Mouse (Mus musculus): ENCODE results near the gene Hist2h2aa2.
"Not testable (repeated sequence)": the region's sequence is repeated elsewhere in the genome, so short reads cannot be mapped to it uniquely, and the experiment has no call there.

The Hist2h2aa2 gene

DNA sequence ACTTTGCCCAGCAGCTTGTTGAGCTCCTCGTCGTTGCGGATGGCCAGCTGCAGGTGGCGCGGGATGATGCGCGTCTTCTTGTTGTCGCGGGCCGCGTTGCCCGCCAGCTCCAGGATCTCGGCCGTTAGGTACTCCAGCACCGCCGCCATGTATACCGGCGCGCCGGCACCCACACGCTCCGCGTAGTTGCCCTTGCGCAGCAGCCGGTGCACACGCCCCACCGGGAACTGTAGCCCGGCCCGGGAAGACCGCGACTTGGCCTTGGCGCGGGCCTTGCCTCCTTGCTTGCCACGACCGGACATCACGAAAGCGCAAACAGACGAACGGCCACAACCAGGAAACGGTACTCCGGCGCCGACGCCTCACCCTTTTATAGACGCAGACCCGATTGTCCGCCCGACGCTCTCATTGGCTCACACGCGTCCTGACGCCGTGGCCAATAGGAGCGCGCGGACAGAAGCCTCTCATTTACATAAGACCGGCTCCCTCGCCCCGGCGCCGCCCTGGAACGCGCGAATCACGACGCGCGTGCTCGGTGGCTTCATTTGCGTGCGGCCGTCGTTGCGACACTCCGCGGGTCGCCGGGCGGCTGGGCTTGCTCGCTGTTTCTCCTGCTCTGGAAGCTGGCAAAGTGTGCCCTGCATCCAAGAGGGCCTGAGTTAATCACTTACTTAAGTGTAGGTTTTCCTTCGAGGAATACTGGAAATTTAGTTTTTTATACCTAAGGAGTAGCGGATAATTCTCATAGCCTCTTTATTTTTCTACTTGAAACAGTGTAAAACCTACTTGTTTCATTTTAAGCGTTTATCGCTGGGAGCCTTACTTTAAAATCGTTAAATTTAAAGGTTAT is at the start of gene Hist2h2aa2:
Gene Hist2h2aa2, minus strand, starts transcription at position 328 of the 850 bp plus-strand sequence.
- peak; percentile 82 for DNase-seq (ENCODE audit: low spot score)

DNA sequence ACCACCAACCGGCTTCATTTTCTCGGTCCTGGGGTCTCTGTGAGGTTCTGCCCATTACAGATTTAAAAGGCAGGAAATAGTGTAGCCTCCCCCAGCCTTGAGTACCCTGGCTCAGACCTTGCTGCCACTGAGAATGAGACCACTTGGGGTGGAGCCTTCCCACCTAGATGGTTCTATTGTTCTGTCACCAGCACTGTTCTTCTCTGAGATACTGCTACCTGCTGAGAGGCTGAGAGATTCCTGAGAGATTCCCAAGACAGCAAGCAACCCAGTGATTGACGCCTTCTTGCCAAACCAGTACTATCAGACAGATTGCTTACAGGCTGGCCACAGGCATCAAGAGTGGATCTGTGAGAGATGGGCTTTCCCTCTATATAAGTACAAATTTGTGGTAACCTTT is 49.1 kb upstream of the Hist2h2aa2 start:
- DNase-seq (ENCODE audit: low spot score): no peak

DNA sequence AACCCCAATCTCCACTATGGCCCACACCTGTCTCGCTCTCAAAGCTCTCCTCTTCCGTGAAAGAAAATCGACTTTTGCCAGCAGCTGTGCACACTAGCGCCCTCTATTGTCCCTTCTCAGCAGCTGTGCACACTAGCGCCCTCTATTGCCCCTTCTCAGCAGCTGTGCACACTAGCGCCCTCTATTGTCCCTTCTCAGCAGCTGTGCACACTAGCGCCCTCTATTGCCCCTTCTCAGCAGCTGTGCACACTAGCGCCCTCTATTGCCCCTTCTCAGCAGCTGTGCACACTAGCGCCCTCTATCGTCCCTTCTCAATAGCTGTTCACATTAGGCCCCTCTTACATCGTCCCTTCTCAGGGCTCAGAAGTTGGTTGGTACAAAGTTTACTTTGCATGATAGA is 47.3 kb upstream of the Hist2h2aa2 start:
- not testable (repeated sequence) for DNase-seq (ENCODE audit: low spot score)

DNA sequence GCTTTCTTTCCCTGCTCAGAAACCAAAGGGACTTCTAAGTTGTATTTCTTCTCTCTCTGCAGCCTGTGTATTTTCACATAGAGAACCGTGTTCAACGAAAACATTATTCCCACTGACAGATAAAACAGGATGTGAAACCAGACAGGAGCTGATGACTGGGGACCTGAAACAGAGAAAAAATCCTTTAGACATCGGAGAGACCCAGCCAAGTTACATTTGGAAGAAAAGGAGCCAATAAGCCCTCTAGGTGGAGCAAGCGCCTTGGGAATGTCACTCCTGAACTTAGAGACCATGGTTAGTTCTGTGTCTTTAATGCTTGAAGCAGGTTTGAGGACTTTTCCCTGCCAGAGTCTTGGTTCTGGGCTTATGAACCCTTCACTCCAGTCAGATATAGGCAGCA is 44.4 kb upstream of the Hist2h2aa2 start:
- no peak for DNase-seq (ENCODE audit: low spot score)

DNA sequence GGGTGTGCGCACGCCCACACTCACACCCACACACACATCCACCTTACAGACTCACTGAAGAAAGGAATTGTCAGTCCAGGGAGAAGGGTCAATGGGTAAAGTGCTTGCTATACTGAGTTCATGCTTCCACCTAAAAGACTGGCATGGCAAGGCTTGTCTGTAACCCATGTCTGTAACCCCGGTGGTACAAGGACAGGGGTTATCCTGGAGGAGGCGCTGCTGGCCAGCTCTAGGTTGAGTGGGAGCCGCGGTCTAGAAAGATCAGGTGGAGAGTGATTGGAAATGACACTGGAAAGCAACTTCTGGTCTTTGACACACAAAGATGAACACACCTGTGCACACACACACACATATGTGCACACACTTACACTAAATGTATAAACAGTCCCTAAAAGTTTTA is 40.6 kb upstream of the Hist2h2aa2 start:
- DNase-seq (ENCODE audit: low spot score): no peak

DNA sequence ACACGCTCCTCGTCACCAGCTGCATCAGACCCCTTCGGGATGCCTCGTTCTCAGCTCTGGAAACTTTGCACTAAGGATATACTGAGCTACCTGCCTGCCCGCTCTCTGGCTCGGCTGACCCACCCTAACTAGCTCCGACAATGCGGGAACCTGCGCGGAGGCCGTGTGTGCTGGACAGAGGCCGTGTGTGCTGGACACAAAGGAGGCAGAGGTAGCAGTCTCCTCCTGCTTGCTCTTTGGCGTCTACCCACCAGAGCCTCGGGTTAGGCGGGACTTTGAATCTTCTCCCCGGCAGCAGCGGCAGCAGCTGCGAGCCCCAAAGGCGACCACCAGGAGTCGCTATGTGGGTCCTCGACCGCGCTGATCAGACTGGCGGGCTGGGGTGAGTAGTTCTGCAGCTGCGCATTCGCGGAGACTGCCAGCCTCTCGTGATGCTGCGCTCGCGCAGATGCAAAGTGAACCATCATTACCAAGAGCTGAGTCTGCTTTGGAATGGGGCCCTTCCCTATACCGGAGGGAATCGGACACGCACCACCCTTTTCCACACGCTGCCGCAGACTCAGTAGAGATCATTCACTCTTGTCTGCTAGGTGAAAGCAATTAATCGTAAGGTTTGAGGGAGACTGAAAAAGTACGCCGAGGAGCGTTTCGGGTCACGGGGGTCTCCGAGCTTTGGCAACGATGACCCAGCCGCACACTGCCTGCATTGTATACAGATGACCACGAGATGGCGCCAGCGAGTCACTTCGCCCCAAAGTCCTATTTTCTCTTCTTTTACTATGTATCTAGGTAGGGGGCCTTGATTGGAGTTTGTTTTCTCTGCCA is 37.9 kb upstream of the Hist2h2aa2 start:
- peak; percentile 91 for DNase-seq (ENCODE audit: low spot score)

DNA sequence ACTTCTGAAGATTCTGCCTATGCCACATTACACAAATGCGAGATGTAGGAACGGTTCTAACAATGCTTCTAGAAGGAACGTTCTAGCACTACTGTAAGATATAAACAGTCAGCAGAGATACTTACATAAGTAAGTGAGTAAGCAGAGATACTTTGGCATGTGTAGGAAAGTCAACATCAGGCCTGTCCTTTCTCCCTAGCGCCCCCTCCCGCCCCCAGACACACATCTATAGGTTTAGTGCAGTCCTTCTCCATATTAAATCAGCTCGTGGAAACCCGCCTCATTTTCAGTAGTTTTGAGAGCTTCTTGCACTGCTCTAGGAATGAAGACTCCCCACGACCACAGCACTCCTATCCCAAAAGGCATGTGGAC is 37.3 kb upstream of the Hist2h2aa2 start:
- DNase-seq (ENCODE audit: low spot score): peak; percentile 60

DNA sequence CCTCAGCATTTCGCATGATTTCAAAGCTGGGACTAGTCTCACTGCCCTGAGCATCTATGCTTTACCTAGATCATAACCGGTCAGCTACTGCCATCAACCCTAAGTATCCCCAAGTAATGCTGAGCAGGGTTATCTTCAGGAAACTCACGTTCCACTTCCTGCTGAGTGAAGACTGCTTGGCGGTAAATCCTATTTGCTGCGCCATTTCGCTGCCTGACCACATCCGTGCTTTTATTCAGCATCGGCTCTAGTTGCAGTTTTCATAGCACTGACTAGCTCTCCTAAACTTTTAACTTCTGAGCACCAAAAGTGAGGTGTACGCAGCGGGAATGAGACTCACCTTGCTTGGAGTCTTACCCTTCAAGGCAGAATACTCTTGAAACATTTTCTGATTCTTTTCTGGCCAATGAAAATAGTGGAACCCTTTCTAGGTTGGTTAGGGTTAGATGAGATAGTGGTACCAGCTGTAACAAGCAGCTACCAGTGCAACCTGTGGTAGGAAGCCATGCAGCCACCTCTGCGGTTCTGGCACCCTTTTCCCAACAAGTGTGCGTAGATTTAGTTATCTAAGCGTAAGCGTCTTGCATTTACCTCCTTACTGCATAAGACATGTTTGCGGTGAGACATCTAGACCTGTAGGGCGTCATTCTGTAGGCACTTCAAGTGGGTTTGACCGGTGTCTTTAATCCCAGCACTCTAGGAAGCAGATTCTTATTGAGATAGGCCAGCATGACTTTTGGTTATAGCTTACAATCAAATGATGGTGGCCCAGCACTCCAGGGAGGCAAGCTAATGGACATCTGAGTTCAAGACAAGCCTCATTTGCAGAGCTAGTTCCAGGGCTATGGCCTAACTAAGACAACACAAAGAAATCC is 33.8 kb upstream of the Hist2h2aa2 start:
- no peak for DNase-seq (ENCODE audit: low spot score)

DNA sequence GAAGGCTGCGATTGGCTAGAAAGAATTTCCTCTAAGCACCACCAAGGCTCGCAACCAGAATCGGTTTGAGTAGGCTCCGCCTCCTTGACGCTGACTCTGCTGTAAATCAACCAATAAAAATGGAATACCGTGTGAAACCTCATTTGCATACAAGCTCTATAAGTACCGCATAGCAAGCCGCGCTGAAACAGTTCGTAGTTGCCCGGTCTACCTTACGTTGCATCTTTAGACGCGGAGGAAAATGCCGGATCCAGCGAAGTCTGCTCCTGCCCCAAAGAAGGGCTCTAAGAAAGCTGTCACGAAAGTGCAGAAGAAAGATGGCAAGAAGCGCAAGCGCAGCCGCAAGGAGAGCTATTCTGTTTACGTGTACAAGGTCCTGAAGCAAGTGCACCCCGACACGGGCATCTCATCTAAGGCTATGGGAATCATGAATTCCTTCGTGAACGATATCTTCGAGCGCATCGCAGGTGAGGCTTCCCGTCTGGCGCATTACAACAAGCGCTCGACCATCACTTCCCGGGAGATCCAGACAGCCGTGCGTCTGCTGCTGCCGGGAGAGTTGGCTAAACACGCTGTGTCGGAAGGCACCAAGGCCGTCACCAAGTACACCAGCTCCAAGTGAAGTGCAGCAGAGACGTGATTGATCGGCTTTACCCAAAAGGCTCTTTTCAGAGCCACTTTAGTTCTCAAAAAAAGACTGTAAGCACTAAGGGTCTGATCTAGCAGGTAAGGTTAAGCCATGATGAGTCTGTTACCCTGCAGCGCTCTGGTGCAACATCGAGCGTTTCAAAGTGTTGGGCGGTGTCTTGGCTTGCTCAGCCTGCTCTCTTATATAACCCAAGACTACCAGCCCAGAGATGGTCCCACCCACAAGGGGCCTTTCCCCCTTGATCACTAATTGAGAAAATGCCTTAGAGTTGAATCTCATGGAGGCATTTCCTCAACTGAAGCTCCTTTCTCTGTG is 29.7 kb upstream of the Hist2h2aa2 start, which contains the start of gene Hist2h2bb:
Gene Hist2h2bb, plus strand, starts transcription at position 242 of the 964 bp plus-strand sequence.
- DNase-seq (ENCODE audit: low spot score): peak; percentile 97

DNA sequence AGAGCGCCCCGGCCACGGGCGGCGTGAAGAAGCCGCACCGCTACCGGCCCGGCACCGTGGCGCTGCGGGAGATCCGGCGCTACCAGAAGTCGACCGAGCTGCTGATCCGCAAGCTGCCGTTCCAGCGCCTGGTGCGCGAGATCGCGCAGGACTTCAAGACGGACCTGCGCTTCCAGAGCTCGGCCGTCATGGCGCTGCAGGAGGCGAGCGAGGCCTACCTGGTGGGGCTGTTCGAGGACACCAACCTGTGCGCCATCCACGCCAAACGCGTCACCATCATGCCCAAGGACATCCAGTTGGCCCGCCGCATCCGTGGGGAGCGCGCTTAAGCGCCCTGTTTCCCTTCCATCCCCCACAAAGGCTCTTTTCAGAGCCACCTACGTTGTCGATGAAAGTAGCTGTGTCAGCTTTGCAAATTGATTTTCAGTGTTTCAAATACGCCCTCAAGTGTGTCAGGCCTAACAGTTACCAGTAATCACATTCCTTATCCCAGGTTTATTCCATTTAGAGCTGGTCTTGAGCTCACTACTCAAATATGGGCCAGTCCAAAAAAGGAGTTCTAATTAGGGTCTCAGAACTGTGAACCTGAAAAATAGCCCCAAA is 28.8 kb upstream of the Hist2h2aa2 start:
- not testable (repeated sequence) for DNase-seq (ENCODE audit: low spot score)

DNA sequence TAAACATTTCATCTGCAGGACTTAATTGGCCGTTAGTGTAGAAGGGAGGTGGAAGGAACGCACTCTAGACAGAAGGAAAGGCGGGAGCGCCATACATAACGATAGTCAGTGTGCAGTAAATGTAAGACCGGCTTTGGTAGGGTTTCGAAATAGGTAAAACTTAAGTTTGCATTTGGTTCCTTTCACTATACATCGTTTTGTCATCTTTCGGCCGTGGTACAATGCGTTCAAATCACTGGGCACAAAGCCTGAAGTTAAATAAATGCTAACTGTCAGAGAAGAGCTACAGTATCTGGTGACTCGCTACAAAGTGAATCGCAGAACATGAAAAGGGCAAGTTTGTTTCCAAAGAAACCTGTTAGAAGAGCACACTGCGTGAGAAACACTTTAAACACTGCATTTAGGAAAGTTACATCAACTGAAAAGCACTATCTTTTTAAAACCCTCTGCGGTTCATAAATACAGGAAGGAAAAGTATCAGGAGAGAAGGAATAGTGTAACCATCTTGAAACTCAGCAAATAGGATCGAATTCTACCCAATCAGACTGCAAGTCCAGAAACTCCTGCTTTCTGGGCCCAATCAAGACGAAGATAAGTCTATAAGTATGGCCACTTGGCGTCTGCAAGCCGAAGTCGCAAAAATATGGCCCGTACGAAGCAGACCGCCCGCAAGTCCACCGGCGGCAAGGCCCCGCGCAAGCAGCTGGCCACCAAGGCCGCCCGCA is 28.1 kb upstream of the Hist2h2aa2 start, which contains the start of gene Hist2h3b:
Gene Hist2h3b, plus strand, starts transcription at position 604 of the 725 bp plus-strand sequence.
- peak; percentile 90 for DNase-seq (ENCODE audit: low spot score)

DNA sequence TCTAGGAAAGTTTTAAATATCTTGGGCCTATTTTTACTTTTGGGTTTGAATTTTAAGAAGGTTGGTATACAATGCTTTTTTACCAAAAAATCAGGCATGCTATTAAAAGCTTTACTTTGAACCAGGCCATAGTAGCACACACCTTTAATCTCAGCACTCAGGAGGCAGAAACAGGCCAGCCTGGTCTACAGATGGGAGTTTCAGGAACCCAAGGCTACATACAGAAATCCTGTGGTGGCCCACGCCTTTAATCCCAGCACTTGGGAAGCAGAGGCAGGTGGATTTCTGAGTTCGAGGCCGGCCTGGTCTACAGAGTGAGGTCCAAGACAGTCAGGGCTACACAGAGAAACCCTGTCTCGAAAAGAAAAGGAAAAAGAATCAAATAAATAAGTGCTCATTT is 27.5 kb upstream of the Hist2h2aa2 start:
- no peak for DNase-seq (ENCODE audit: low spot score)

DNA sequence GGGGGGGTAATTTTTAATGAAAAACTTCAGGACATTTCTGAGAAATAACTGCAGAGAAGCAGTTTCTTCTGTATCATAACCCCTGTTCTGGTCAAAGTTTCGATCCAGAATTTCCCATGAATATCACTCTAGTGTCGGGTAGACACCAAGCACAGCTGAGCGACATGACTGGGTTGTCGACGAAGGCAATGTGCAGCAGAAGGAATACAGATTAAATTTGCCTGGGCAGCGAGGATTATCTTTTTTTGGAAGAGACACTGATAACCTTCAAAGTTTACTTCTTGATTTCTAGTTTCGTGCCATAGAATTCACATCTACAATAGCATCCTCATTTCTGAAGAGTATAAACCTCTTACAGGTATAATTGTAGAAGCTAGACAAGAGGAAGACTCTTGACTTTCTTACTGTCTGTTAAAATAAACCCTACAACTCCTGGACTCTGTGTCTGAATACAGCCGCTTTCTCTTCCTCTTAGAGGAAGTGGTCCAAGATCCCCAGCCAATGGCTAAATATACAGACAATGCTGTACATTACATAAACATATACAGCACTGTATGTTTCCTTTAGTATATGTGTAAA is 26.1 kb upstream of the Hist2h2aa2 start:
- DNase-seq (ENCODE audit: low spot score): no peak

DNA sequence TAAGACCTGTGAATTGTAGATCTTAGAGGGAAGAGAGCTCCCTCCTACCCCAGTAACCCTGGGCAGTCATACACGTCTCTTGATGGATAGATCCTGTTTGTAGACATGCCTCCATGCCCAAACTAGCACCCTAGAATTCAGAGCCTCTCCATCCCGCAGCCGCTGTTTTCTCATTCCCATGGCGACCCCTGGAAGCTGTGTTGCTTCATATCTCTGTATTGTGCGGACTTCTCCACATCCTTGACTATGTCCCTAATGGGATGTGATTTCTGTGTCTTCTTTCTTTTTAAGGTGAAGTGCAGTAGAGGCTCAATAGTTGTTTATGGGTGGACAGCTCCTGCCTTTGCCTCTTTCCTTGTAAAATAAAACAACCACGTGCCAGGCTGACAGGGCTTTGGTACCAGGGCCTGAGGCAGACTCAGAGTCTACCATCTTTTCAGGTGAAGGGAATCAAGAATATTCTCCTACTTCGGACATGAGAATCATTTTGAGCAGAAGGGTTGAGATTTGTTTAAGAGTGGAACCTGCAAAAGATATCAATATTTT is 24.4 kb upstream of the Hist2h2aa2 start:
- DNase-seq (ENCODE audit: low spot score): no peak

DNA sequence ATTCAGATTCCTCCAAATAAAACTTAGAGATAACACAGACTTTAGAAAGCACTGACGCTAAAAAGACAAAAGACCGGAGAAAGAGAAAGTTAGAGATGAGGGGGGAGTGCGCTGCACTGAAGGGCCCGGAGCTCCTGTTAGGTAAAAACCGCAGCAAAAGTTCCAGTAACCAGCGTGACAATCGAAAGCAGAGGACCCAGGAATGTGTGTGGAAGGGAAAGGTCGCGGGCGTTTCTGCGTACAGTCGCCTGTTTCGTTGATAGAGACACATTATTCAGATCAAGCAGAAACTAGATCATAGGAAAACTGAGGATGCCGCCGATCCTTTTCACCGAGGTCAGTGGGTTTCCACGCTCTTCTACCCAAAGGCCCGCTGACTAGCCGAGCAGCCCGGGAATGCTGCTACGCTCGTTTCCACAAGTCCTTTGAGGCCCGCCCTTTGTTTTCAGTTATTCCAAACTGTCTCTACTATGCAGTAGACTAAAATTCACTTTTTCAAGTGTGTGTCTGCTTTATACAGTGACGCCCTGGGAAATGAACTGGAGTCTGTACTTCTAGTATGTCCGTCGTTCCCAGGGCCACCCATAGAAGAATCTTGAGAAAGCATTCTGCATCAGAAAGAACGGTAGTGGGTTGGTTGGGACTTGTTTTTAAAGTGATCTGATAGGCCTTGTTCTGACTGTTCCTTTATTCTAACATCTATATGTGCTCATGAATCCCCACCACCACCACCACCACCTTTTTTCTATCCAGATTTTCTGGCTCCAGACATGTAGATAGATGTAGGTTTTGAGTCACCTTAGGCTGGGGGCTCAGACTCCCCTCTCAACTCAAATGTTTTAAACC is 23.7 kb upstream of the Hist2h2aa2 start:
- peak; percentile 75 for DNase-seq (ENCODE audit: low spot score)

DNA sequence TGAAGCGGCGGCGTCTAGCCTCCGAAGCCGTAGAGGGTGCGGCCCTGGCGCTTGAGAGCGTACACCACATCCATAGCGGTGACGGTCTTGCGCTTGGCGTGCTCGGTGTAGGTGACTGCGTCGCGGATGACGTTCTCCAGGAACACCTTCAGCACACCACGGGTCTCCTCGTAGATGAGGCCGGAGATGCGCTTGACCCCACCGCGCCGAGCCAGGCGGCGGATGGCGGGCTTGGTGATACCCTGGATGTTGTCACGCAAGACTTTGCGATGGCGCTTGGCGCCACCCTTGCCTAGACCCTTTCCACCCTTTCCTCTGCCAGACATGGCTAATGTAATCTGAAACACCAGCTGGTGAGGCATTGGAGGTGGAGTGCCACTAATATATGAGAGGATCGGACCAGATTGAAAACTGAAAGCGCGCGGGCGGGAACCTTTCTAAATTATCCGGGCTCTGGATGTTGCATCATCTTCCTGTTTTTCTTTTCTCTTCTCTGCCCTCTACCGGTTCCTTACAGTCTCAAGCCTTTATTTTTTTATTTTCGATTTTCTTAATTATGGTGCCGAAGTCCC is 23.0 kb upstream of the Hist2h2aa2 start, which contains the start of gene Hist2h4:
Gene Hist2h4, minus strand, starts transcription at position 333 of the 572 bp plus-strand sequence.
- peak; percentile 97 for DNase-seq (ENCODE audit: low spot score)

DNA sequence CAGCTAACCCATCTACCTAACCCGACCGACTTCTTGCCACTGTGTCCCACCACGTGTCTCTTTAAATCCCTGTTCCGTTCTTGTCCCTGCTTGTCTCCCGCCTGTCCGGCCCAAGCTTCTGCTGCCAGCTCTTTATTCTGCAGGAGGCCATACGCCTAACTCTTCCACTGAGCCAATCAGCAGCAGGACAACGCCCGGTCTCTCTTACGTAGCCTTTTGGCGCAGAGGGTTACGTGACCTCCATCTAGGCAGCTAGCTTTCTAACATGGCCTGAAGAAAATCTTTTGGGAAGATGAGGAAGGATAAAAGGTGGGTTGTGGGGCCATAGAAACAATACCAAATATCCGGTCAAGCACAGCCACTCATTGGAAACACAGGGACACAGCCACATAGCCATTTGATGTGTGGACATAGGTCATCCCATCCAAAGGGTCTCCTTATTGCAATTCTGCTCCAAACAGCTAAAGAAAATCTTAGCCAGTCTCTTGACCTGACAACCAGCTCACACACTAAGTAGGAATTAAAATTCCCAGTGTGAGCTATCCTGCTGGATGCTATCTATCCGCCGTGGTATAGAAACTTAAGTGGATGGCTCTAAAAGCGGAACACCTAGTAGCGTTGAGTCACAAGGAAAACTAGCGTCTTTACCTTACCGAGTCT is 22.3 kb upstream of the Hist2h2aa2 start:
- DNase-seq (ENCODE audit: low spot score): peak; percentile 86

Measured in yolk sac, embryonic 10.5 days (tissue).